Comparison of ENCODE assay signal across 9 mouse cellular contexts in the genomic region with DNA sequence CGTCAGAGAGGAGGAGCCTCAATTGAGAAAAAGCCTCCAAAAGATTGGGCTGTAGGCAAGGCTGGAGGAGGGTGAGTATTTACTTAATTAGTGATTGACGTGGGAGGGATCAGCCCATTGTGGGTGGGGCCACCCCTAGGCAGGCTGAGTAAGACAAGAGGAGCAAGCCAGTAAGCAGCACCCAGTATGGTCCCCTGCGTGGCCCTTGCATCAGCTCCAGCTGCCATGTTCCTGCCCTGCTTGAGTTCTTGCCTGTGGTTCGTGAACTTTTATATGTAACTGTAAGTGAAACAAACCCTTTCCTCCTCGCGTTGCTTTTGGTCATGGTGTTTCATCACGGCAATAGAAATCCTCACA. TPM values are rescaled to one million over a fixed set of nuclear protein-coding genes. Genes with fewer than 3 reads are reported as not detected.
DNase-seq lines count a peak whose midpoint lies in the region; ATAC-seq lines count a peak whose summit lies in the region.
"Had no signal": no experiment of that assay in that cellular context is flagged by ENCODE, and none has a peak within 500 bp of the region (broad histone marks: within the 10 kb centered on the region; RNA-seq: fewer than 3 reads in every experiment).

Neb (minus strand) TSS at position 27 of the 357 bp plus-strand sequence.

- no peaks in the 10 kb centered on the region for H3K27me3 ChIP-seq in liver, embryonic 13.5 days

- peak within 1 kb of the TSS; percentile 26; the same call in 1 of the 2 replicates for H3K9ac ChIP-seq in liver, embryonic 13.5 days

- 27% methylated on average over 7 of the region's 7 CpGs for WGBS in liver, embryonic 13.5 days (ENCODE audit: insufficient replicate concordance)

- intact Hi-C loops in gastrocnemius, postnatal 36 days (cut with DNase I) = no loop called here

- peaks cover 16% of the 10 kb centered on the region for H3K4me1 ChIP-seq in liver, embryonic 13.5 days (replicated peaks)

- peak; percentile 97 for ATAC-seq in liver, embryonic 13.5 days (ENCODE audit: low read depth)

- peak within 1 kb of the TSS; percentile 45 for H3K4me3 ChIP-seq in liver, embryonic 13.5 days (replicated peaks)

- H3K4me2 ChIP-seq in liver, embryonic 13.5 days = peak within 1 kb of the TSS; percentile 65

- no peaks in the 10 kb centered on the region for H3K9me3 ChIP-seq in liver, embryonic 13.5 days (replicated peaks)

- no peaks in the 10 kb centered on the region for H3K36me3 ChIP-seq in liver, embryonic 13.5 days

- H3K27ac ChIP-seq in liver, embryonic 13.5 days = peak within 1 kb of the TSS; percentile 43
- H3K27ac ChIP-seq: kidney, postnatal 0 days had no signal

- DNase-seq in adrenal gland, postnatal 14 days = peak; percentile 16
- no peak for DNase-seq in adrenal gland, adult 18-20 months (ENCODE audit: low spot score in 2 of 2)
- DNase-seq in T-cell, adult 2 months (ENCODE audit: low spot score) = peak; percentile 13
- DNase-seq in gastrocnemius, postnatal 36 days = no peak
- peak; percentile 62 for DNase-seq in liver, embryonic 13.5 days
- DNase-seq in thymus, postnatal 0 days (ENCODE audit: low spot score) = peak; percentile 63
- DNase-seq in right cerebral cortex, postnatal 10 days (ENCODE audit: low spot score in 2 of 2) = no peak
- no peak for DNase-seq in spleen, postnatal 14 days (ENCODE audit: low spot score in 2 of 2)

RNA-seq across cellular contexts. Expression of gene Neb, which starts in this region (rescaled TPM):
- 1.2 and 1.4 TPM in 2 replicates for total RNA-seq in adrenal gland, postnatal 14 days (2021)
- 1 to 10 TPM; 2.9 to 7.0 TPM for total RNA-seq in adrenal gland, adult 18-20 months (2021)
- 1,000 to 10,000 TPM; 5,410 to 6,385 TPM for total RNA-seq in gastrocnemius, postnatal 36 days (2021)
- polyA plus RNA-seq in liver, embryonic 13.5 days (2015; fragmentation: Nextera tagmentation; extraction: Ambion mirVana) = 1.6 and 2.6 TPM in 2 replicates
- 3.1 and 3.6 TPM in 2 replicates for polyA plus RNA-seq in thymus, postnatal 0 days (2015; fragmentation: Nextera tagmentation; extraction: Ambion mirVana)

Comparison
In these comparisons a context has a peak if more than half of its experiments do, and no peak if none do; other contexts are left out.
1. RNA of gene Neb (total RNA-seq): 5,410 to 6,385 TPM in gastrocnemius, postnatal 36 days; 2.9 to 7.0 TPM in adrenal gland, adult 18-20 months and 1.2 to 1.4 TPM in adrenal gland, postnatal 14 days; every median in the first group is over 100 times any median in the second.
2. DNase-seq: peak in adrenal gland, postnatal 14 days (single experiment), T-cell, adult 2 months (single experiment), liver, embryonic 13.5 days (single experiment) and thymus, postnatal 0 days (single experiment); none in adrenal gland, adult 18-20 months (0 of 2), gastrocnemius, postnatal 36 days (0 of 2), right cerebral cortex, postnatal 10 days (0 of 2) and spleen, postnatal 14 days (0 of 2).